Mouse (Mus musculus) C2C12 (cell line): Measurements from ENCODE around the gene Kcnmb4.

Experiments used
- CEBPB ChIP-seq: IDR thresholded peaks from one replicate; pipeline ENCODE4 v1.6.1; 2011; ENCODE audit warnings: low read depth, mild to moderate bottlenecking, control low read depth, moderate library complexity
- CTCF ChIP-seq: IDR thresholded peaks from one replicate; pipeline ENCODE4 v1.5.1; 2011; ENCODE audit not compliant: control insufficient read depth, insufficient read depth, insufficient read length
- MAX ChIP-seq: IDR thresholded peaks from one replicate; pipeline ENCODE4 v1.6.1; 2011; ENCODE audit warnings: mild to moderate bottlenecking, control low read depth
- USF1 ChIP-seq: IDR thresholded peaks from one replicate; pipeline ENCODE4 v1.6.1; 2011; ENCODE audit warnings: low read depth, mild to moderate bottlenecking, control low read depth, moderate library complexity

GRCm38 (mm10) chr10:116420976-116421375 is 52.7 kb downstream of the Kcnmb4 start:
- TF ChIP-seq CTCF = no peak
- TF ChIP-seq USF1 = no peak
- no peak for TF ChIP-seq MAX
- no peak for TF ChIP-seq CEBPB
